Mouse (Mus musculus): ENCODE results near the gene Lhcgr.

Lhcgr gene

GRCm38 (mm10) chr17:88749646-88750045, 42.1 kb downstream of the Lhcgr start:
- in situ Hi-C loops (cut with MboI; ENCODE audit: unreplicated experiment in 2 of 2) = no loop called here

- in situ Hi-C loops (cut with MboI; ENCODE audit: unreplicated experiment in 2 of 2) = no loop called here
Observed at GRCm38 (mm10) chr17:88706231-88706649, 85.5 kb downstream of the Lhcgr start.

- in situ Hi-C loops (cut with MboI; ENCODE audit: unreplicated experiment in 2 of 2) = no loop called here
Observed at GRCm38 (mm10) chr17:88703112-88703511, 88.7 kb downstream of the Lhcgr start.

GRCm38 (mm10) chr17:88702345-88702744, 89.4 kb downstream of the Lhcgr start:
- in situ Hi-C loops (cut with MboI; ENCODE audit: unreplicated experiment in 2 of 2) = no loop called here

GRCm38 (mm10) chr17:88700901-88701300, 90.9 kb downstream of the Lhcgr start:
- in situ Hi-C loops (cut with MboI; ENCODE audit: unreplicated experiment in 2 of 2) = no loop called here

- in situ Hi-C loops (cut with MboI; ENCODE audit: unreplicated experiment in 2 of 2) = no loop called here
Observed at GRCm38 (mm10) chr17:88696656-88697333, 95.0 kb downstream of the Lhcgr start.

- in situ Hi-C loops (cut with MboI; ENCODE audit: unreplicated experiment in 2 of 2) = no loop called here
Observed at GRCm38 (mm10) chr17:88688226-88688625, 103.6 kb downstream of the Lhcgr start.

- in situ Hi-C loops (cut with MboI; ENCODE audit: unreplicated experiment in 2 of 2) = no loop called here
Observed at GRCm38 (mm10) chr17:88675310-88676309, 116.2 kb downstream of the Lhcgr start.

- in situ Hi-C loops (cut with MboI; ENCODE audit: unreplicated experiment in 2 of 2) = loop anchor here (25.0 kb wide), 2 partner anchors 1467 to 1592 kb away; no protein-coding TSS in a partner anchor
Observed at GRCm38 (mm10) chr17:88670800-88671199, 121.0 kb downstream of the Lhcgr start.

GRCm38 (mm10) chr17:88669921-88670320, 121.9 kb downstream of the Lhcgr start:
- in situ Hi-C loops (cut with MboI; ENCODE audit: unreplicated experiment in 2 of 2) = loop anchor here (25.0 kb wide), 2 partner anchors 1467 to 1592 kb away; no protein-coding TSS in a partner anchor

- in situ Hi-C loops (cut with MboI; ENCODE audit: unreplicated experiment in 2 of 2) = loop anchor here (25.0 kb wide), 2 partner anchors 1469 to 1594 kb away; no protein-coding TSS in a partner anchor
Observed at GRCm38 (mm10) chr17:88668452-88668851, 123.3 kb downstream of the Lhcgr start, which contains the start of gene Gtf2a1l. Gene Gtf2a1l, plus strand, starts transcription at chr17:88668660.
